Mouse (Mus musculus): ENCODE data around the gene Mthfs. TPM values are rescaled to one million over a fixed set of nuclear protein-coding genes. Genes with fewer than 3 reads are reported as not detected.

Gene Mthfs
- total RNA-seq, 2 experiments from 2014 or later, result 37.5 to 58.7 TPM

GRCm38 (mm10) chr9:89273766-89274165 lies 63.3 kb downstream of the Mthfs start:
- no peak for DNase-seq (ENCODE audit: low spot score in 2 of 2)
- H3K27ac ChIP-seq, result no peak overlapping the region
- no peak for TF ChIP-seq CTCF (conservative IDR thresholded peaks at IDR 0.05)
- H3K4me3 ChIP-seq, result no peak overlapping the region

- no peak for DNase-seq (ENCODE audit: low spot score in 2 of 2)
- Histone ChIP-seq H3K4me3 (no peak overlapping the region), H3K27ac (no peak overlapping the region)
- TF ChIP-seq CTCF (conservative IDR thresholded peaks at IDR 0.05), result no peak
Observed at GRCm38 (mm10) chr9:89278207-89278606, 67.7 kb downstream of the Mthfs start.

DNA sequence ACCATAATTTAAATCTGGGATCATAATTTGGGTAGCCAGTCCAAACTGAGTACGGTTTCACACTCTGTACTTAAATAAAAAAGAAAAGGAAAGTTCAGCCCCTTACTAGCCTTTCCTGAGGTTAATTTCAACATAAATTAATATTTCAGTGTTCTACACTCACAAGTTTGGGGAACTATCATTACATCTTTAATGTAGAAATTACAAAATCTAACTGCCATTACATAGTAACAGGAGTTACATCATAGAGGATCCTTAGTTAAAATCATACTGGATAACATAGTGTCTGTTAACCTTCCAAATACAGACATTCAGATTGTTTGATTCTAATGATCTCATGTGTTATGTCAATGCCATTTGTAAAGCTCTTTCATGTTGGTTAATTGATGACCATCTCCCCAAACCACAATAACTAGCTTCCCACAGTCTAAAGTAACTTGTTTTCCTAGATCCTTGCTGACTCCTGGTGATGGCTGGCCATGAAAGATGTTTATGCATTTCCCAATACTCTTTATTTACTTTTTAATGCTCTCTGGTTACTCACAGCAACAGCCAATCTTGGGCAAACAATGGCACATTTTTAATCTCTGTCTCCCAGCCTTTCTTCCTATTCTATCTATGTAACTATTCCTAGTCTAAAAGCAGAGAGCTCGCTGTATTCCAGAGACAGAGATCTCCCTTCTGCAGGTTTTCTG lies 72.0 kb downstream of the Mthfs start:
- no peak overlapping the region for H3K4me3 ChIP-seq
- TF ChIP-seq CTCF (conservative IDR thresholded peaks at IDR 0.05), result no peak
- no peak for DNase-seq (ENCODE audit: low spot score in 2 of 2)
- H3K27ac ChIP-seq, result no peak overlapping the region

- Histone ChIP-seq H3K27ac (no peak overlapping the region), H3K4me3 (no peak overlapping the region)
- DNase-seq (ENCODE audit: low spot score in 2 of 2), result no peak
- no peak for TF ChIP-seq CTCF (conservative IDR thresholded peaks at IDR 0.05)
Observed at GRCm38 (mm10) chr9:89288037-89288436, 77.6 kb downstream of the Mthfs start.

DNA sequence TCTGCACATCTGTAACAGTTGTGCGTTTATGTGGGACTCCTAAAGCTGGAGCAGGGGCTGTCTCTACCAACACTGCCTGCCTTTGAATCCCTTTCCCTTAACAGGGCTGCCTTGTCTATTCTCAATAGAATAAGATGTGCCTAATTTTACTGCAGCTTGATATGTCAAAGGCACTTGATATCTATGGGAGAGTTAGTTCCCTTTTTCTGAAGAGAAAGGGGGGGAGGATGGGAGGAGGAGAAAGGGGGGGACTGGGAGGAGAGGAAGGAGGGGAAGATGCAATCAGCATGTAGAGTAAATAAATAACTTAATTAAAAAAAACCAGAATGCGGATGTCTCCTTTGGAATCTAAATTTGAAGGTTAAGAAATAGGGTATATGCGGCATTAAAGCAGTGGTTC lies 82.9 kb downstream of the Mthfs start:
- Histone ChIP-seq H3K4me3 (no peak overlapping the region), H3K27ac (no peak overlapping the region)
- TF ChIP-seq CTCF (conservative IDR thresholded peaks at IDR 0.05), result no peak
- DNase-seq (ENCODE audit: low spot score in 2 of 2), result no peak

GRCm38 (mm10) chr9:89294121-89294520 lies 83.6 kb downstream of the Mthfs start:
- TF ChIP-seq CTCF (conservative IDR thresholded peaks at IDR 0.05), result no peak

DNA sequence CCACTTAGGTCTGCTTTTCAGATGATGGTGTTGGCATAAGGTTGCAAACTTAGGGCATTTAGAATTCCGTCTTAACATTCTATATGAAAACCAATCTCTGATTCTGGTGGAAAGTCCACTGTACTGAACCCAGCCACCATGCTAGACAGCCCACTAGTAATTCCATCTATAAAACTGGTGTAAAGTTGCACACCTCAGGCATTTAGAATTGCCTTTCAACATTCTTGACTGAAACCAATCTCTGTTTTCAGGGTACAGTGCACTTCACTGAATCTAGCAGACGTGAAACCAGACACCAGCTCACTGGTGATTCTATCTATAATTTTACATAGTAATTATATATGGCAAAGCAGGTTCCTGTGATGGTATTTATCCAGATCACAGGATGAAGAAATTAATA lies 95.2 kb downstream of the Mthfs start:
- no peak overlapping the region for H3K4me3 ChIP-seq
- H3K27ac ChIP-seq, result no peak overlapping the region
- no peak for TF ChIP-seq CTCF (conservative IDR thresholded peaks at IDR 0.05)
- DNase-seq (ENCODE audit: low spot score in 2 of 2), result no peak

More at GRCm38 (mm10) chr9:89294121-89294520, 83.6 kb downstream of the Mthfs start:
- H3K4me3 ChIP-seq, result no peak overlapping the region
- H3K27ac ChIP-seq, result no peak overlapping the region
- DNase-seq (ENCODE audit: low spot score in 2 of 2), result no peak

DNA sequence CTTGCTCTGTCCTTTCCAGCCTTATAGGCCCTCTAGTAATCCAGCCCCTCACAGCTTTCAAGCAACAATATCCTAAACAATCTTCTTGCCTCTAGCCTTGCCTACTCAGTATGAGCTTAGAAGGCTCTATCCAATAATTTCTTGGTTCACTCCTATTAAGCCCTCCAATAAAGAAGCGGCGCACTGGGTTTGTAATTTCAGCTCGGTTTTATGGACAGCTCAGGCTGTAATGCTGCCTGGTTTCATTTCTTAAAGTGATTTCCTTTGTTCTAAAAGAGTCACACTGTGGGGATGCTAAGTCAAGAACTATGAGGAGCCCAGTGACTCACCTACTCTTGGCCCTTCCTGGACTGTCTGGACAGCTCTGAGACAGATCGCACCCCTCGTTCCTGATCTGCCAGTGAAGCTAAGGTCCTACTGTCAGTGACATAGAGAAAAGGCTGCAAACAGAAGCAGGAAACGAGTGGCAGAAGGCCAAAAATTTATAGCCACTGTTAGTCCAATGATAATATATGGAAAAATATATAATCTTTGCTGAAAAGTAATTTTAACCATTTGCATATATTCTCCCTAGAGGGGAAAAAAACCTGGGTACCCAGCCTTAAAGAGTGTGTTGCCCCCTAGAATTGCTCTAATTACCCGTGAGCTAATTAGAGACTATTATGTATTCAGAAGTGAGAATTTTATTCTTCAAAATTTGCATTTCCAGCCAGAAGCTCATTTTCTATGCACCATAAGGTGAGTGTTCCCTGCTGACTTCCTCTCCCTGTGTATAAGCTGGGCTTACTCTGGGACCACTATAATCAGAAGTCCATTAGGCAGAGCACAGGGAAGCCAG lies 98.1 kb downstream of the Mthfs start:
- no peak for DNase-seq (ENCODE audit: low spot score in 2 of 2)
- Histone ChIP-seq H3K4me3 (no peak overlapping the region), H3K27ac (no peak overlapping the region)
- no peak for TF ChIP-seq CTCF (conservative IDR thresholded peaks at IDR 0.05)

- Histone ChIP-seq H3K27ac (no peak overlapping the region), H3K4me3 (no peak overlapping the region)
- TF ChIP-seq CTCF (conservative IDR thresholded peaks at IDR 0.05), result no peak
- no peak for DNase-seq (ENCODE audit: low spot score in 2 of 2)
Observed at GRCm38 (mm10) chr9:89309195-89309535, 98.7 kb downstream of the Mthfs start.

- no peak for TF ChIP-seq CTCF (conservative IDR thresholded peaks at IDR 0.05)
- Histone ChIP-seq H3K27ac (no peak overlapping the region), H3K4me3 (no peak overlapping the region)
- no peak for DNase-seq (ENCODE audit: low spot score in 2 of 2)
Observed at GRCm38 (mm10) chr9:89311649-89312048, 101.2 kb downstream of the Mthfs start.

DNA sequence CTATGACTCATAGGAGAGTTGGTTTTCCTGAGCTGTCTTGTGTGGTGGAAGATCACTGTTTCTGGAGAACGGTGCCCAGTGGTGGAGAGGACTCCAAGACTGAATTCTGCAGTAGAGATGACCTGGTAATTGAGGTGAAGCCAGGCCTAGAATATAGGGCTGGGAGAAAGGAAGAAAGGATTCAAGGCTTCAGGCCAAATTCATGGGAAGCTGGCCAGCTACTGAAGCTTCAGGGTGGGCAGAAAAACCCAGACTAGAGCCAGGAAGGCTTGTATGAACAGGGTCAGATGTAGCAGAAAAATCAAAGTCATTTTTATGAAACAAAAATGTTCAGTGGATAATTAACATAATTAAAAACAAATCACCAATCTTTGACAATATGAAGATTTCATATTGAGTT lies 163.3 kb downstream of the Mthfs start:
- H3K4me3 ChIP-seq, result no peak overlapping the region
- DNase-seq (ENCODE audit: low spot score in 2 of 2), result no peak
- TF ChIP-seq CTCF (conservative IDR thresholded peaks at IDR 0.05), result no peak
- no peak overlapping the region for H3K27ac ChIP-seq

DNA sequence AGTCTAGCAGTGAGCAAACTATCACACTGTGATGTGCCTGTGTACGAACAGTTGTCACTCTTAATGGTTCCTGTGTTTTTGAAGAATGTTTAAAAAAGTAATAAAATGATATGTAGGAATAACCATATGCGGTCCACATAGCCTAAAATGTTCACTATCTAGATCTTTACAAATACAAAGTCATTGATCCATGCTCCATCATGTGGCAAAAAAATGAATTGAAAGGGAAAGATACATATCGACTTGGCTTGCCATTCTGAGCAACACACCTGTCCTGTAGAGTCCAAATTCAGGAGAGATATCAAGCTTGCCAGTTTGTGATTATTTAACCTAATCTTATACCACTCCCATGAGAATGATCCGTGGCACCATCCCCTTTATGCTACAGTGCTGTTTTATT lies 164.2 kb downstream of the Mthfs start:
- TF ChIP-seq CTCF (conservative IDR thresholded peaks at IDR 0.05), result peak; percentile 51
- Histone ChIP-seq H3K27ac (no peak overlapping the region), H3K4me3 (no peak overlapping the region)
- DNase-seq (ENCODE audit: low spot score in 2 of 2), result no peak

DNA sequence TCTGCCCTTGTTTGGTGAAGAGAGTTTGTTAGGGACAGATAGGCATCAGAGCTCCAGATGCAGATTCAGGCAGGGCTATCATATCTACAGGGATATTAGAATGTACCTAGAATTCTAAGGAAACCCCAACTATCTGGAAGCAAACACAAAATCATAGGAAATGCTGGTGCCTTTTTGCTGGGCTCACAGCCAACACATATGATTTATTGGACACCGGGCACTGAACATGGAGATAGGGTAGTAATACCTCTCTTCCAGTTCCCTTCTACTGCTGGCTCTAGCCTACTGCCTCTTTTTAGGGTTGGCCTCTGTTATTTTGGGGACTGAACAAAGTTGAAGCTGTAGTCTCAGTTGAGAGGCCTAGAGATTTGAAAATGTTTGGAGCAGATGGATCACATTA lies 192.6 kb downstream of the Mthfs start:
- H3K4me3 ChIP-seq, result no peak overlapping the region
- DNase-seq (ENCODE audit: low spot score in 2 of 2), result no peak
- TF ChIP-seq CTCF (conservative IDR thresholded peaks at IDR 0.05), result no peak
- no peak overlapping the region for H3K27ac ChIP-seq

Other genes starting within 250 kb of the Mthfs start
- gene Trim43b, start 117.8 kb upstream of the Mthfs start, total RNA-seq (2021), result under 1 TPM in 1 of 2 experiments, not detected in 1; 0.23 TPM
- under 1 TPM in 1 of 2 experiments, not detected in 1; 0.84 TPM for gene Bcl2a1b, start 11.5 kb upstream of the Mthfs start, total RNA-seq (2021)
- not detected for gene Gm29094, start 11.3 kb upstream of the Mthfs start, total RNA-seq (2021)

All from layer of hippocampus, adult 2 months (tissue).